Mouse (Mus musculus) spleen, adult 18-20 months (tissue): ENCODE results near the gene Akap10.
"Not testable (repeated sequence)": the region's sequence is repeated elsewhere in the genome, so short reads cannot be mapped to it uniquely, and the experiment has no call there.

Experiments used
- DNase-seq, 2 experiments: peaks; one replicate each; pipeline ENCODE4 v3.0.0; 2022; ENCODE audit warnings: mixed read lengths in 2 of 2

The Akap10 gene

GRCm38 (mm10) chr11:61930098-61930517, at the start of gene Akap10:
Gene Akap10, minus strand, starts transcription at chr11:61930252.
- peak; percentile 93 for DNase-seq

GRCm38 (mm10) chr11:61975783-61976182, 45.7 kb upstream of the Akap10 start:
- no peak for DNase-seq

DNA sequence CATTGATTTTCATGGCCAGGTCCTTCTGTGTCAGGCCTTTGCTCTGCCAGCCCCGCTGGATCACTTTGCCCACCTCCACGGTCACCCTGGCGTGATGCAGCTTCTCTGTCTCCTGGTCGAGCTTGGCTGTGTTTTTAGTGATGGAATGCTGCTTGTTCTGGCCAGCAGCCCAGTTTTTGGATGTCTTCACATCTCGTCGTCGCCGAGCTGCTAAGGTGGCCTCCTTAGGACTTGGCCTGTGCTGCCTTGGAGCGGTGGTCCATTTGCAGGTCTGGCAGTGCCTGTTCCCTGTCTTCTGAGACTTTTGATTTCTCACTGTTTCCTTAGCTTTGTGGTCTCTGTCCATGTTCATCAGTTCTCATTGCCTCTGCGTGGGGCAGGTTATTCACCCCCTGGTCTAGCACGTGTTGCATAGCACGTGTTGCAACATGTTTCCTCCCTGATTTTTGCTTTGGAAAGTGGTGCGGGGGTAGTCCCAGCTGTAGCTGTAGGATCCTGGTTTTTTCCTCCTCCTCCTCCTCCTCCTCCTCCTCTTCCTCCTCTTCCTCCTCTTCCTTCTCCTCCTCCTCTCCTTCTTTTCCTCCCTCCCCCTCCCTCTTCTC, 44.2 kb upstream of the Akap10 start:
- no peak for DNase-seq

GRCm38 (mm10) chr11:61971441-61972221, 41.6 kb upstream of the Akap10 start:
- no peak for DNase-seq

- no peak for DNase-seq
Observed at GRCm38 (mm10) chr11:61970901-61971300, 40.8 kb upstream of the Akap10 start.

GRCm38 (mm10) chr11:61968875-61969274, 38.8 kb upstream of the Akap10 start:
- DNase-seq: no peak

DNA sequence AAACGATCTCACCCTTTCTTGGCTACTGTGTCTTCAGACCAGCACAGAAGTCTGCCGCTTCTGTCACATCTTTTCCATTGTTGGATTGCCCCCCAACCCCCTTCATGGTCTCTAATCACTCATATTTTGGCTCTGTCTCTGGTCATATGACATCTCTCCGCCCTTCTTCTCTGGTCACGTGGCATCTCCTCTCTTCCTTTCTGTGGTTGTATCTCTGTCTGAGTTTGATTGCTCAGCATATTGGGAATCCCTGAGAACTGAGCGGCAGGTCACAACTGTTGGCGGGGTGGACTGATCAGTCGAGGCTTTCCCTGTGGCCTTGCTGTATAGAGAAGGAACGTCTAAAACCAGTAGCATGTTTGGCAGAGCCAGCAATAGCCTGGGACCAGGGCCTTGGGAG, 37.0 kb upstream of the Akap10 start:
- DNase-seq: no peak

- no peak for DNase-seq
Observed at GRCm38 (mm10) chr11:61964611-61965010, 34.6 kb upstream of the Akap10 start.

- no peak for DNase-seq
Observed at GRCm38 (mm10) chr11:61963193-61963592, 33.1 kb upstream of the Akap10 start.

DNA sequence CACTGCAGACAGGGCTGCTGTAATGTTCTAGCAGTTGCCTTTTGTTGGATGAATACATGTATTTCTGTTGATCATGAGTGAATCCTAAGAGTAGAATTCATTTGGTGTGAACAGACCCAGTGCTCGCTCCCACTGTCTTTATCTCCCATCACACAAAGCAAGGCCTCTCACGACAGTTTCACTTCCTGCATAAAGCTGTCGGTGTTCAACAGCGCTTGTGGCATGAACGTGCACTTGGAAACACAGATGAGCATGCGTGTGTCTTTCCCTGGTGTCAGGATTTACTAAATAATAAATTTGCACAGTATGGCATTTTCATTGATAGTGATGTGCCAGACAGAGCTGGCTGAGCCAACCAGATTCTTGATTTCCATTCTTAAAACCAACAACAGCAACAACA, 32.6 kb upstream of the Akap10 start:
- DNase-seq: no peak

- DNase-seq: no peak
Observed at GRCm38 (mm10) chr11:61960096-61960495, 30.0 kb upstream of the Akap10 start.

DNA sequence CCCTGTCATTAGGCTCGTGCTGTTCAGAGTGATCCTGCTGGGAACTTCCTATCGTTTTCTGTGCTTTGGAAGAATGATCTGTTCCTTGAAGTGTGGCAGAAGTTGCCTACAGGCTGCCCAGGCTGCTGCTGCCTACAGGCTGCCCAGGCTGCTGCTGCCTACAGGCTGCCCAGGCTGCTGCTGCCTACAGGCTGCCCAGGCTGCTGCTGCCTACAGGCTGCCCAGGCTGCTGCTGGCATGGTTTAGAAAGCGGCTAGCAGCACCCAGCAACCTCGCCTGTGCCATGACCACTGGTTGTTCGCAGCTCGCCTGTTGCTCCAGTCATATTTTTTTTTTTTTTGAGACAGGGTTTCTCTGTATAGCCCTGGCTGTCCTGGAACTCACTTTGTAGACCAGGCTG, 28.7 kb upstream of the Akap10 start:
- not testable (repeated sequence) for DNase-seq

DNA sequence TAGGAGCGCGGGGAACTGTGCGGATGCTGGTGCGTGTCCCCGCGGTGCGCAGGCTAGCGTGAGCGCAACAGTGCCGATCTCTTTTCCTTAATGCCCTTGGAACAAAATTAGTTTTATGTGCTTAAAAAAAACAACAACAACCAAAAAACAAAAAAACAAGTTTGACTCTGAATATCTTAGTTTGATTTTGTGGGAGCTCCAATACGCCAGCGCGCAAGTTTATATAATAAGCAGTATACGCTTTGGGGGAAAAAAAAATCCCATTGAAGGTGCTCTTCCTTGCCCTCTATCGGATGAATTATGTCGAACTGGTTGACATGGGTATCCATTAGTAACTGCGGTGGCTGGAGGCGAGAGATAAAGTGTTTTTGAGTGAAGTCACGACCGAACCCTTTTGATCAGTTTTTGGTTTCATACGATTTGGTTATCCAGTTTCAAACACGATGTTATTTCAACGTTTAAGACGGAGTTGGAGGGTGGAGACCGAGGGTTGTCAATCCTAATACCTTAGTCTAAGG, 27.3 kb upstream of the Akap10 start:
- DNase-seq: no peak

DNA sequence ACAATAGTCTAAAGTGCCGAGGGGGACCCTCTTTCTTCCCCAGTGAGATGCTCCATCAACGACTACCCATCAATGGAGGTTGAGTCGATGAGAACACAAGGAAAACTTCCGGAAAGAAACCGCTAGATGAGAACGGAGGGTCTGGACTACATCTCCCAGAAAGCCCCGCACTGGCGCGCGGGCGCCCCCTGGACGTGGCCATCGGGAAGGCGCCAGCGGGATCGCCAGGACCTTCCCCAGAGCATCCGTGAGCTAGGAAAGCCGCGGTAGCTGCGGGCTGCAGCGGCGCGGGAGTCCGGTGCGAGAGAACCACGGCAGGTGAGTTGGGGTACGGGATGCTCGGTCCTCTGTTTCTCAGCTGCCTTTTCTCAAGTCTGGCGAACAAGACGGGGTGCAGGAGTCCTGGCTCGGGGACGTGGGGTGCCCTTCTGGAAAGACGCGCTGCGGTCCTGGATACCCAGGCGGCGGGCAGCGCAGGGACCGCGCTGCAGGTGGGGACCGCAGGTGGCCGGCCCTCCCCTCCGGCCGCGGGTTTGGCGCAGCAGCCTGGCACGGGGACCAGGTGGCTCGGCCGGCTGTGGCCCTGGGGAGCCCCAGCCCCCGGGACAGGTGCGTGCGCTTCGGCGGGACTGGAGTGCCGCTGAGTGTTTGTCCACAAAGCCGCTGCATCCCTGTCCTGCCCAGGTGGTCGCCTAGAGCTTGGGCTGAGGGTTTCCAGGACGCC, 26.7 kb upstream of the Akap10 start, which contains the start of gene Specc1:
Specc1 (plus strand) TSS at position 192 of the 724 bp plus-strand sequence.
- DNase-seq: peak; percentile 69 to 92

DNA sequence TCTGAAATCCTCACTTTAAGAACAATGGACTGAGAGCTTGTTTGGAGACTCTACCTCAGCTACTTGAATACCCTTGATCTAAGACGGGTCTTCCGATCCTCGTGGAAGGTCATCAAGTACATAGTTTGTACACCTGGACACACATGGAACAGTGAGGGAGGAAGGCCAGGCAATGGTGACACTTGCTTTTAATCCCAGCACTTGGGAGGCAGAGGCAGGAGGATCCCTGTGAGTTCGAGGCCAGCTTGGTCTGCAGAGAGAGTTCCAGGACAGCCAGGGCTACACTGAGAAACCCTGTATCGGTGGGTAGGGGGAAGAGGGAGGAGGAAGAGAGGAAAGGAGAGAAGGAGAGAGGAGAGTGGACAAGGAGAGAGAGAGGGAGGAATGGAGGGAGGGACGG, 25.9 kb upstream of the Akap10 start:
- no peak for DNase-seq

GRCm38 (mm10) chr11:61955136-61955535, 25.1 kb upstream of the Akap10 start:
- DNase-seq: no peak

GRCm38 (mm10) chr11:61950632-61951031, 20.6 kb upstream of the Akap10 start:
- peak; percentile 55 to 83 for DNase-seq

GRCm38 (mm10) chr11:61949315-61949714, 19.3 kb upstream of the Akap10 start:
- DNase-seq: peak in 1 of 2 experiments; percentile 37

DNA sequence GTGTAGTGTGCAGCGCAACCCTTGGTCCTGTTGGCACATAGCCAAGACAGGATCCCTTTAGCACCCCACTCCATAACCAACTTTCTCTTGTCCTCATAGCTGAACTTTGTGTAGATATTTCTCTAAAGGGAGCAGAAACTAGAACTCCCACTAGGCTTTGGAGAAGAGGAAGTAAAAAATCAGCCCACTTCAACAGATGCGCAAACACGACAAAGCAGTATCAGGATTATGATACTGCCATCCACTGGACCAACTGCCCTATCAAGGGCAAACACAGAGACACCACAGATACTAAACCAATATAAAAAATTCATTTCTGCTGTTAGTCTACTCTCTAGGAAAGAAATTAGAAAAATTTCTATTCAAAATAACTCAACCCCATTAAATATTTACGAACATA, 16.6 kb upstream of the Akap10 start:
- DNase-seq: no peak

DNA sequence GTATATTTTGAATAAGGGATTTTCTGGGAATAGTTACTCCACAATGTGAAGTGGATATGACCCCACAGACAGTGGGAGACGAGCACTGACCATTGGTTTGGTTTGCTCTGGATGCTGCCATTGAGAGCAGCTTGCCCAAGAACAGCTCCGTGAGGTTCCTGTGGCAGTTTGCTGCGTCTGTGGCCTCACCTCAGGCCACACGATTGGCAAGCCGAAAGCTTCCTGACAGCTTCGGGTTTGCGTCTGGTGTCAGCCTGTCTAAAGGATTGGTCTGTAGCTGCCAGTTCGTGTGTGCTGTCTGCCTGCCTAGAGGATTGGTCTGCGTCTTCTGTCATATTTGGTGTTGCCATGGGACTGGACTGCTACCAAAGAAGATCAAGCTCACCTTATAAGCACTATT, 14.4 kb upstream of the Akap10 start:
- no peak for DNase-seq

DNA sequence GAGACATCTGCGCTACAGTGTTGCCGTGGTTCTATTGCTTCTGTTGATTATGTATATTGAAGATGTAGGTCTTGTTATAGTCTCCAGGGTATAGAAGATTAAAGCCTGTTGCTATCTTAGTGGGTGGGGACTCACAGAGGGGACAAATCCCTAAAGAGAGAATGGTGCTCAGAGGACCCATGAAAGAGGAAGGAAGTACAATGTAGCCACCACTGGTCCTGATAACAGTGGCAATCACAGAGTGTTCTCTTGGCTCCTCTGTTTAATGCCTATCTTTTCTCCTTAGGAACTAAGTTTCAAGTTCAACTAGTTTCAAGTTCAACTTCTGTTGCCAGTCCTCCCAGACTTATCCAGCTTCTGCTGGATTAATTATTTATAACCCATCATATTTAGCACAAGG, 12.9 kb upstream of the Akap10 start:
- no peak for DNase-seq

- no peak for DNase-seq
Observed at GRCm38 (mm10) chr11:61937761-61938160, 7.7 kb upstream of the Akap10 start.
